Mouse (Mus musculus): ENCODE results near the gene Cx3cr1. TPM values are rescaled to one million over a fixed set of nuclear protein-coding genes. Genes with fewer than 3 reads are reported as not detected.

Cx3cr1 gene
- polyA plus RNA-seq (2015; fragmentation: Nextera tagmentation; extraction: Ambion mirVana) = 1.8 and 2.2 TPM in 2 replicates

DNA sequence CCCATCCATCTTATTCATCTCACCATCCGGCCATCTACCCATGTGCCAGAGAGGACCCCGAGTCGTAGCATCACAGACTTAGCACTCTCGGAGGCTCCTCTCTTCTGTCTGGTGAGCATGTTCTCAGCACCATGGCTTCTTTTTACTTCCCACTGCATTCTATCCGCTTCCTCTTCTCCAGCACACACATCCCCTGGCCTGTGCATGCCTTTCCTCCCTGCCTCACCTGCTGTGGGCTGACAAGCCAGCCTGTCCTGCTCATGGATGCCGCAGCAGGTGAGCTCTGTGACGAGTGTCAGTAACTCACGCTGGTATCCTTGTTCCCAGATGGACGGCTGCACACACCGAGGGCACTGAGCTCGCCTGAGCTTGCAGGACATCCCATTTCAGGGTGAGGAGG lies at the start of gene Cx3cr1:
Gene Cx3cr1 (minus strand): TSS at position 101 of the 400 bp plus-strand sequence.
- TF ChIP-seq CTCF (IDR thresholded peaks at IDR 0.05; ENCODE audit: low read depth) (no peak), EP300 (IDR thresholded peaks at IDR 0.05; ENCODE audit: low read depth) (no peak)
- Histone ChIP-seq H3K27me3 (ENCODE audit: insufficient read depth, low read length) (no peaks in the 10 kb centered on the region), H3K27ac (ENCODE audit: low read depth) (no peak within 1 kb of the TSS), H3K4me3 (ENCODE audit: low read depth, low read length) (no peak within 1 kb of the TSS), H3K9me3 (ENCODE audit: low read length) (no peaks in the 10 kb centered on the region), H3K36me3 (replicated peaks; ENCODE audit: insufficient read depth, low read length) (no peaks in the 10 kb centered on the region), H3K4me2 (ENCODE audit: low read depth, low read length) (no peak within 1 kb of the TSS), H3K4me1 (ENCODE audit: insufficient read depth) (peaks cover 3% of the 10 kb centered on the region; the same call in 1 of the 2 replicates), H3K9ac (replicated peaks) (no peak within 1 kb of the TSS)
- WGBS (ENCODE audit: insufficient replicate concordance) = 69% methylated on average over 11 of the region's 11 CpGs
- ATAC-seq (no peak), DNase-seq (no peak)

DNA sequence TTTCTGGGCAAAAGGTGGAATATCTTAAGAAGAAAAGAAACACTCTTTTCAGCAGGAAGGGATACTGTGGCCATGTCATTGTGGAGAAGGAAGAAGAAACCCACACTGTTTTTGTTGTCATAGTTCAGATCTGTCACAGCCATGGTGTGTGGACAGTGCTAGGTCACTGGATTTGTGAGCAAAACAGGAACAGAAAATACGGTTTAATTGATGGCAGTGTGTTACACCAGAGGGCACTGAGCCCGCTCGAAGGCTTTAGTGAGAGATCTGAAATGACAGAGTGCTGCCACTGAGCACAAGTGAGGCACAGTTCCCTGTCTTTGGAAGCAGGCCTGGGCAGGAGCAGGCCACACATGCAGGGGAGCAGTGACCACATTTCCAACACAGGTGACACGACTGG lies 48.5 kb upstream of the Cx3cr1 start:
- peaks cover 63% of the 10 kb centered on the region for H3K36me3 ChIP-seq (replicated peaks; ENCODE audit: insufficient read depth, low read length)
- ATAC-seq (no peak), DNase-seq (no peak)
- peak overlapping the region; percentile 89; the same call in 1 of the 2 replicates for H3K27ac ChIP-seq (ENCODE audit: low read depth)
- H3K9ac ChIP-seq (replicated peaks) = no peak overlapping the region; the same call in 1 of the 2 replicates
- H3K4me3 ChIP-seq (ENCODE audit: low read depth, low read length) = no peak overlapping the region
- no peaks in the 10 kb centered on the region for H3K9me3 ChIP-seq (ENCODE audit: low read length)
- TF ChIP-seq EP300 (IDR thresholded peaks at IDR 0.05; ENCODE audit: low read depth) (no peak), CTCF (IDR thresholded peaks at IDR 0.05; ENCODE audit: low read depth) (no peak)
- H3K4me1 ChIP-seq (ENCODE audit: insufficient read depth) = peaks cover 24% of the 10 kb centered on the region
- no peaks in the 10 kb centered on the region for H3K27me3 ChIP-seq (ENCODE audit: insufficient read depth, low read length)
- peak overlapping the region; percentile 63; the same call in 1 of the 2 replicates for H3K4me2 ChIP-seq (ENCODE audit: low read depth, low read length)
- 61% methylated on average over 4 of the region's 4 CpGs for WGBS (ENCODE audit: insufficient replicate concordance)

DNA sequence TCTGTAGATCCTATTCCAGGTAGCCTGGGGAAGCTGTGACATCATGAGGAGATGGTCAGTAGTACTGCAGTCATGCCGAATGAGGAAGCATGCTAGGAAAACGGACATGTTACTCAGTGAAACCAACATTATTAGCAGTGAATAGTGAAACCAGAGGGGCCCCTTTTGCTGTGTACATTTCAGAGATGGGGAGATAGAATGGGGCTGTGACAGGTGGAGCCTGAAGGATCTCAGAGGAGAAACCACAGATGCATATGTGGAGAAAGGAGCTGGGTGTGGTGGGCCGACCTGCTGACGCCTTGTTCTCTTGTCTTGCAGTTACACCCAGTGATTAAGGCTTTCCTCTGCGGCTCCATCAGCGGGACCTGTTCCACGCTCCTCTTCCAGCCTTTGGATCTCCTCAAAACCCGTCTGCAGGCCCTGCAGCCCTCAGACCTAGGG lies 46.5 kb upstream of the Cx3cr1 start:
- peak overlapping the region; percentile 45 for H3K4me3 ChIP-seq (ENCODE audit: low read depth, low read length)
- TF ChIP-seq EP300 (IDR thresholded peaks at IDR 0.05; ENCODE audit: low read depth) = peak; percentile 64; the same call in 1 of the 2 replicates
- no peak for TF ChIP-seq CTCF (IDR thresholded peaks at IDR 0.05; ENCODE audit: low read depth)
- peaks cover 40% of the 10 kb centered on the region for H3K4me1 ChIP-seq (ENCODE audit: insufficient read depth)
- peaks cover 45% of the 10 kb centered on the region for H3K36me3 ChIP-seq (replicated peaks; ENCODE audit: insufficient read depth, low read length)
- no peaks in the 10 kb centered on the region for H3K9me3 ChIP-seq (ENCODE audit: low read length)
- WGBS (ENCODE audit: insufficient replicate concordance) = 46% methylated on average over 8 of the region's 8 CpGs
- peak overlapping the region; percentile 89 for H3K27ac ChIP-seq (ENCODE audit: low read depth)
- peak; percentile 60 for ATAC-seq
- H3K4me2 ChIP-seq (ENCODE audit: low read depth, low read length) = peak overlapping the region; percentile 63
- H3K9ac ChIP-seq (replicated peaks) = peak overlapping the region; percentile 78
- no peaks in the 10 kb centered on the region for H3K27me3 ChIP-seq (ENCODE audit: insufficient read depth, low read length)
- DNase-seq = peak; percentile 59

DNA sequence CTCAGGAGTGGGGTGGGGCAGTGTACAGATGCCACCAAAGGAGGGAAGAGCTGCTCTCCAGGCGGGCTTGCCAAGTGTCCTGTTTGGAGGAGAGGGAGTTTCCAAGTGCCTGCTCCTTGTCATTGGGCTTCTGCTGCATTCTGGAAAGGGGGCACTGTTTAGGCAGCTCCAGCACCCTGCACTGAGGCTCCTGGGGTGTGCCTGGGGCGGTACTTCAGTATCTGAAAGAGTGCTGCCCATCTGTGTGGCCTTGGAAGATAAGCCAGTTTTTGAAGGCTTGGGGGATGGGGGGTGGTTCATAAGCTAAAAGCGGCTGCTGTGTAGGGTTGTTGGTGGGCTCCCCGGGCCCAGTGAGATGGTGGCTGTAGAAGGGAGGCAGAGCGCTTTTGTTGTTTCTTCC lies 45.9 kb upstream of the Cx3cr1 start:
- peak overlapping the region; percentile 78 for H3K9ac ChIP-seq (replicated peaks)
- peak overlapping the region; percentile 63 for H3K4me2 ChIP-seq (ENCODE audit: low read depth, low read length)

DNA sequence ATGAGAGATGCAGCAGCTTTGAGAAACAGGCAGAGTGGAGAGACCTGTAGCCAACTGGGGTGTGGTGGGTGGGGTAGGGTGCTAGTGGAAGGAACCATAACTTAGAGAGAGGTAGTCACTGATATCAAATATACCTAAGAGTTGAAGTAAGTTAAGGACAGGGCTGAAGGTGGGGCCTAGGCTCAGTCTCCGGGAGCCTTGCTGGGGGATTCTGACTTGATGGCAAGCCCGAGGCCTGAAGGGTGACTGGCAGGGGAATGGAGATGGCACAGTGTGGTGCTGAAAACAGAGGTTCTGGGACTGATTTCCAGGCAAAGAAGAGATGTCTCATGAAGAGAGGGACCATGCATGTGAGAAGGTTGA lies 45.1 kb upstream of the Cx3cr1 start:
- TF ChIP-seq CTCF (IDR thresholded peaks at IDR 0.05; ENCODE audit: low read depth) (no peak), EP300 (IDR thresholded peaks at IDR 0.05; ENCODE audit: low read depth) (0 out of 2 replicates have a peak, but pooled peaks have one; percentile 22)
- Histone ChIP-seq H3K9ac (replicated peaks) (peak overlapping the region; percentile 78), H3K4me2 (ENCODE audit: low read depth, low read length) (peak overlapping the region; percentile 63), H3K27me3 (ENCODE audit: insufficient read depth, low read length) (no peaks in the 10 kb centered on the region), H3K36me3 (replicated peaks; ENCODE audit: insufficient read depth, low read length) (peaks cover 30% of the 10 kb centered on the region), H3K4me3 (ENCODE audit: low read depth, low read length) (peak overlapping the region; percentile 45), H3K4me1 (ENCODE audit: insufficient read depth) (peaks cover 43% of the 10 kb centered on the region), H3K27ac (ENCODE audit: low read depth) (peak overlapping the region; percentile 89), H3K9me3 (ENCODE audit: low read length) (no peaks in the 10 kb centered on the region)
- WGBS (ENCODE audit: insufficient replicate concordance) = 81% methylated on average over 2 of the region's 2 CpGs
- ATAC-seq (peak; percentile 5), DNase-seq (peak; percentile 43)

More for the DNA sequence above, 45.9 kb upstream of the Cx3cr1 start:
- peak overlapping the region; percentile 89 for H3K27ac ChIP-seq (ENCODE audit: low read depth)
- peaks cover 38% of the 10 kb centered on the region for H3K36me3 ChIP-seq (replicated peaks; ENCODE audit: insufficient read depth, low read length)
- no peaks in the 10 kb centered on the region for H3K27me3 ChIP-seq (ENCODE audit: insufficient read depth, low read length)
- DNase-seq = peak; percentile 75
- no peaks in the 10 kb centered on the region for H3K9me3 ChIP-seq (ENCODE audit: low read length)
- WGBS (ENCODE audit: insufficient replicate concordance) = 55% methylated on average over 5 of the region's 5 CpGs
- TF ChIP-seq EP300 (IDR thresholded peaks at IDR 0.05; ENCODE audit: low read depth) (peak; percentile 93), CTCF (IDR thresholded peaks at IDR 0.05; ENCODE audit: low read depth) (peak; percentile 52)
- ATAC-seq = peak; percentile 83
- peaks cover 43% of the 10 kb centered on the region for H3K4me1 ChIP-seq (ENCODE audit: insufficient read depth)
- H3K4me3 ChIP-seq (ENCODE audit: low read depth, low read length) = peak overlapping the region; percentile 45

DNA sequence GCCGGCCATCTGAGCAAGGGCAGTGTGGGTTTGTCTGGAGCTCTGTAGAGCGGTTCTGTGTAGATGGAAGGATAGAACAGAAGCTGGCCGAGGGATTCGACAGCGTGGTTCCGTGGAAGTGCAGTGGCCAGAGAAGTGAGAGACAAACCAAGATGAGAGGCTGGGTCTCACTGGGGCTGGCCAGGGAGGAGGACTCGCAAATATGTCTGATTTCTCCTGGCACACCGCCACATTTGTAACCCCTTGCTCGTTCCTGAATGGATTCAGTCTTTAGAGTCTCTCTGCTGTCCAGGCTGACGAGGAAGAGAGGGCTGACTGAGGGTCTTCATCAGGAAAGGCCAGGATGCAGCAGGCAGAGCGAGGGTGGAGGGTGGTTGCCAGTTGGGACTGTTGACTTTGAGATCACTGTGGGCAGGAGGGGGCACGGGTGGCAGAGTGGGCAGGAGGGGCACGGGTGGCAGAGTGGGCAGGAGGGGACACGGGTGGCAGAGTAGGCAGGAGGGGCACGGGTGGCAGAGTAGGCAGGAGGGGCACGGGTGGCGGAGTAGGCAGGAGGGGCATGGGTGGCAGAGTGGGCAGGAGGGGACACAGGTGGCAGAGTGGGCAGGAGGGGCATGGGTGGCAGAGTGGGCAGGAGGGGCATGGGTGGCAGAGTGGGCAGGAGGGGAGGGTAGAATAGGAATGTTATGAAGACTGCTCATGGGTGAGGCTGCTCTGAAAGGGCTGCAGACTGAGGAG lies 44.5 kb upstream of the Cx3cr1 start:
- Histone ChIP-seq H3K9ac (replicated peaks) (peak overlapping the region; percentile 78), H3K4me2 (ENCODE audit: low read depth, low read length) (peak overlapping the region; percentile 63)

More for the DNA sequence above, 44.5 kb upstream of the Cx3cr1 start:
- H3K27me3 ChIP-seq (ENCODE audit: insufficient read depth, low read length) = no peaks in the 10 kb centered on the region
- TF ChIP-seq CTCF (IDR thresholded peaks at IDR 0.05; ENCODE audit: low read depth) (no peak), EP300 (IDR thresholded peaks at IDR 0.05; ENCODE audit: low read depth) (no peak)
- ATAC-seq (no peak), DNase-seq (peak; percentile 20)
- peak overlapping the region; percentile 89 for H3K27ac ChIP-seq (ENCODE audit: low read depth)
- peaks cover 25% of the 10 kb centered on the region for H3K36me3 ChIP-seq (replicated peaks; ENCODE audit: insufficient read depth, low read length)
- H3K4me1 ChIP-seq (ENCODE audit: insufficient read depth) = peaks cover 43% of the 10 kb centered on the region
- H3K9me3 ChIP-seq (ENCODE audit: low read length) = no peaks in the 10 kb centered on the region
- 76% methylated on average over 17 of the region's 17 CpGs for WGBS (ENCODE audit: insufficient replicate concordance)
- peak overlapping the region; percentile 45 for H3K4me3 ChIP-seq (ENCODE audit: low read depth, low read length)

Measured in liver, postnatal 0 days (tissue).